Mouse (Mus musculus) kidney, embryonic 14.5 days (tissue): Measurements from ENCODE around the gene Mthfd2. TPM values are rescaled to one million over a fixed set of nuclear protein-coding genes. Genes with fewer than 3 reads are reported as not detected.

ENCODE experiments used
- ATAC-seq: fragments of 200-750 bp; cut with Nextera tagmentation; 2 replicates; pipeline ENCODE4 v1.8.0; 2017; ENCODE audit warnings: moderate number of reproducible peaks, mild to moderate bottlenecking, moderate TSS enrichment, moderate library complexity; ENCODE audit not compliant: low FRiP score, low TSS enrichment
- H3K27ac ChIP-seq: fragments of 300-500 bp; sonication (generic); 2 replicates; pipeline ENCODE4 v1.5.1; 2014; ENCODE audit warnings: low read depth, mild to moderate bottlenecking, low read length, moderate library complexity, mixed read lengths
- H3K27me3 ChIP-seq: fragments of 300-500 bp; sonication (generic); 2 replicates; pipeline ENCODE4 v1.6.1; 2014; ENCODE audit warnings: mild to moderate bottlenecking, low read length; ENCODE audit not compliant: control insufficient read depth, insufficient read depth
- H3K36me3 ChIP-seq: fragments of 300-500 bp; sonication (generic); 2 replicates; pipeline ENCODE4 v1.6.1; 2014; ENCODE audit warnings: low read length, mixed read lengths; ENCODE audit not compliant: control insufficient read depth, insufficient read depth
- H3K4me1 ChIP-seq: fragments of 300-500 bp; sonication (generic); 2 replicates; pipeline ENCODE4 v1.6.1; 2014; ENCODE audit warnings: low read length, mixed read lengths; ENCODE audit not compliant: control insufficient read depth, insufficient read depth
- H3K4me2 ChIP-seq: fragments of 300-500 bp; sonication (generic); replicated peaks from 2 replicates; pipeline ENCODE4 v1.6.1; 2014; ENCODE audit warnings: low read depth, mild to moderate bottlenecking, low read length
- H3K4me3 ChIP-seq: fragments of 300-500 bp; sonication (generic); 2 replicates; pipeline ENCODE4 v1.5.1; 2014; ENCODE audit warnings: mild to moderate bottlenecking, low read length
- H3K9ac ChIP-seq: fragments of 300-500 bp; sonication (generic); 2 replicates; pipeline ENCODE4 v1.6.1; 2014; ENCODE audit warnings: low read depth, mild to moderate bottlenecking, low read length, moderate library complexity
- H3K9me3 ChIP-seq: fragments of 300-500 bp; sonication (generic); 2 replicates; pipeline ENCODE4 v1.6.1; 2016; ENCODE audit warnings: low read length; ENCODE audit not compliant: control insufficient read depth
- WGBS: fragments of 180-500 bp; shearing (Covaris S2); extraction: QIAGEN DNeasy Blood & Tissue Kit; methylation state at CpG from one replicate; pipeline ENCODE4 v1.1.7; 2014; 5-methylcytosine and 5-hydroxymethylcytosine counted together
- polyA plus RNA-seq: library from polyadenylated mRNA; unstranded; fragments of >200 nt; fragmentation: Nextera tagmentation; extraction: Ambion mirVana; gene quantifications from 2 replicates; pipeline ENCODE4 v1.2.1, GENCODE M21; 2014

The Mthfd2 gene
- polyA plus RNA-seq, 1 experiment from 2014 or later, result 50.8 TPM

DNA sequence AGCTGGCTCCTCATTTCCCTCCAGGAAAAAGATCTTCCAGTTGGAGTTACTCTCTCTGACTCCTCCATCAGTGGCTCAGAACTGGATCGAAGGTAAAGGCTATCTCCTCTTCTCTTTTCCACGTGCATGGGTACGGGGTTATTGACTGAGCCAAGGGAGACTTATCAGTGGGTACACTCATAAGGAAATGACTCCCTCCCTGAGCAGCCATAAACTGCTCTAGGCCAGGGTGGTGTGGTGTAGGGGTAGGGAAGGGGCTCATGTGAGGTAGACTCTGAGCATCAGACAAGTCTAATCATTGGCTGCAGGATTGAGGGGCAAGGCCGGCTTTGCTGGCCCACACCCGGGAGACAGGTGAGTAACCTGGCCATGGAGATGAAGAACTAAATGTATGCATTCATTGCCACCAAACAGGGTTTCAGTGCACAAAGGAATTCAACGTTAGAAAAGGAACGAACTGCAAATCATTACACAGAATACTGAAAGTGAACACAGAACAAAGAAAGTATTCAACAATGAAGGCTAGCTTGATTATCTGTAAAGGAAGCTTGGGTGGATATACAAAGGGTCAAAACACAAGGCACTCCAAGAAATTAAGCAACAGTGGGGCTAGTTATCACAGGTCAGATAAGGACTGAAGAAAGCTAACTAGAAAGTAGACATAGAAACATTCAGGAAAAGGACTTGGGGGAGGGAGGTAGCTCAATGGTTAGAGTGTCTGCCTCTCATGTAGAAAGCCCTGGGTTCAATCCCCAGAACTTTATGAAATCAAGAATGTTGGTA is 25.1 kb downstream of the Mthfd2 start:
- no peaks in the 10 kb centered on the region for H3K4me1 ChIP-seq
- no peak overlapping the region for H3K27ac ChIP-seq
- no peaks in the 10 kb centered on the region for H3K9me3 ChIP-seq
- no peak for ATAC-seq
- H3K27me3 ChIP-seq, result no peaks in the 10 kb centered on the region
- H3K4me3 ChIP-seq, result no peak overlapping the region
- H3K36me3 ChIP-seq, result peaks cover 9% of the 10 kb centered on the region
- H3K4me2 ChIP-seq, result no peak overlapping the region
- H3K9ac ChIP-seq, result no peak overlapping the region
- 79% methylated on average over 7 of the region's 7 CpGs for WGBS

DNA sequence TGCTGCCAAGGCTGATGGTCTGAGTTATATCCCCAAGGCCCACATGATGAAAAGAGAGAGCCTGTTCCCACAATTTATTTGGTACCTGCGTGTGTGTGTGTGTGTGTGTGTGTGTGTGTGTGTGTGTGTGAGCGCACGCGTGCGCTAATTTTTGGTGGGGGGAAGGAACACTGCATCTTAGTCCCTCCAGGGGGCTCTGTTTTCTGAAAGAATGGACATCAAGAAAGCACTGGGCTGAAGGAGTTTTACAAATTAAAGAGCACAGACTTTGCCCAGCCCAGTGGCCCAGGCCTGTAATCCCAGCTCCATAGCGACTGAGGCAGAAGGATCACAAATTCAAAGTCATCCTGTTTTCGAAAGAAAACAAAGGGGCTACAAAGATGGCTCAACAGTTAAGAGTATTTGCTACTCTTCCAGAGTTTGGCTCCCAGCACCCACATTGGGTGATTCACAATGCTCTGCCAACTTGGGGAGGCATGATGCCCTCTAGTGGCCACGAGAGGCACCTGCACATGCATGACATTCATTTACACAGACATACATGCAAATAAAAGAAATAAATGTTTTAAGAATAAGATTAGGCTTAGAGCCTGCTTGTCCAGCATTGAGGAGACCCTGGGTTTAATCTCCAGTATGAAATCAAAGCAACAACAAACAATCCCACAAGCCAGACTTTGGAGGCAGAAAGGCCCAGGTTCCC is 45.3 kb downstream of the Mthfd2 start:
- ATAC-seq, result no peak
- Histone ChIP-seq H3K9ac (no peak overlapping the region), H3K27me3 (no peaks in the 10 kb centered on the region), H3K36me3 (no peaks in the 10 kb centered on the region), H3K9me3 (no peaks in the 10 kb centered on the region), H3K27ac (no peak overlapping the region), H3K4me2 (no peak overlapping the region), H3K4me3 (no peak overlapping the region), H3K4me1 (no peaks in the 10 kb centered on the region)
- 79% methylated on average over 8 of the region's 8 CpGs for WGBS

DNA sequence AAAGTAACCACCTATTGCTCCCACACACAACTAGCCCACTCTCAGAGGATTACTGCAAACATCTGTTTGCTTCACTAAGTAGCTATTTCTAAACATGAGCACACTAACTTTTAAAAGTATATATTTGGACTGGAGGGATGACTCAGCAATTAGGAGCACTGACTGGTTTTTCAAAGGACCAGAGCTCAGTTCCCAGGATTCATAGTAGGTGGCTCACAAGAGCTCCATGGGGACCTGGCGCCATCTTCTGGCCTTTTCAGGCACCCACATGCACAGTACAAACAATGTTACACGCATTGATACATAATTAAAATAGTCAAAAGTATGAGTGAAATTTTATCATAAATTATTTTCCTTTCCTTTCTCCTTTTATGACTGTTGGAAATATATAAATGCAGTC is 46.8 kb downstream of the Mthfd2 start:
- H3K36me3 ChIP-seq, result no peaks in the 10 kb centered on the region
- no peak overlapping the region for H3K27ac ChIP-seq
- WGBS, result 38% methylated on average over 2 of the region's 2 CpGs
- no peaks in the 10 kb centered on the region for H3K4me1 ChIP-seq
- no peaks in the 10 kb centered on the region for H3K9me3 ChIP-seq
- ATAC-seq, result no peak
- no peak overlapping the region for H3K9ac ChIP-seq
- no peaks in the 10 kb centered on the region for H3K27me3 ChIP-seq
- no peak overlapping the region for H3K4me3 ChIP-seq
- H3K4me2 ChIP-seq, result no peak overlapping the region

GRCm38 (mm10) chr6:83277151-83277550 is 48.6 kb downstream of the Mthfd2 start:
- 71% methylated on average over 13 of the region's 13 CpGs for WGBS
- H3K4me3 ChIP-seq, result no peak overlapping the region
- H3K27me3 ChIP-seq, result no peaks in the 10 kb centered on the region
- no peaks in the 10 kb centered on the region for H3K36me3 ChIP-seq
- ATAC-seq, result no peak
- no peaks in the 10 kb centered on the region for H3K4me1 ChIP-seq
- no peak overlapping the region for H3K9ac ChIP-seq
- no peak overlapping the region for H3K4me2 ChIP-seq
- no peaks in the 10 kb centered on the region for H3K9me3 ChIP-seq
- no peak overlapping the region for H3K27ac ChIP-seq

- no peaks in the 10 kb centered on the region for H3K27me3 ChIP-seq
- H3K4me2 ChIP-seq, result no peak overlapping the region
- no peak overlapping the region for H3K9ac ChIP-seq
- H3K9me3 ChIP-seq, result no peaks in the 10 kb centered on the region
- no peaks in the 10 kb centered on the region for H3K36me3 ChIP-seq
- no peaks in the 10 kb centered on the region for H3K4me1 ChIP-seq
- 89% methylated on average over 11 of the region's 11 CpGs for WGBS
- no peak overlapping the region for H3K4me3 ChIP-seq
- ATAC-seq, result no peak
- no peak overlapping the region for H3K27ac ChIP-seq
Observed at GRCm38 (mm10) chr6:83273733-83274132, 52.0 kb downstream of the Mthfd2 start.

DNA sequence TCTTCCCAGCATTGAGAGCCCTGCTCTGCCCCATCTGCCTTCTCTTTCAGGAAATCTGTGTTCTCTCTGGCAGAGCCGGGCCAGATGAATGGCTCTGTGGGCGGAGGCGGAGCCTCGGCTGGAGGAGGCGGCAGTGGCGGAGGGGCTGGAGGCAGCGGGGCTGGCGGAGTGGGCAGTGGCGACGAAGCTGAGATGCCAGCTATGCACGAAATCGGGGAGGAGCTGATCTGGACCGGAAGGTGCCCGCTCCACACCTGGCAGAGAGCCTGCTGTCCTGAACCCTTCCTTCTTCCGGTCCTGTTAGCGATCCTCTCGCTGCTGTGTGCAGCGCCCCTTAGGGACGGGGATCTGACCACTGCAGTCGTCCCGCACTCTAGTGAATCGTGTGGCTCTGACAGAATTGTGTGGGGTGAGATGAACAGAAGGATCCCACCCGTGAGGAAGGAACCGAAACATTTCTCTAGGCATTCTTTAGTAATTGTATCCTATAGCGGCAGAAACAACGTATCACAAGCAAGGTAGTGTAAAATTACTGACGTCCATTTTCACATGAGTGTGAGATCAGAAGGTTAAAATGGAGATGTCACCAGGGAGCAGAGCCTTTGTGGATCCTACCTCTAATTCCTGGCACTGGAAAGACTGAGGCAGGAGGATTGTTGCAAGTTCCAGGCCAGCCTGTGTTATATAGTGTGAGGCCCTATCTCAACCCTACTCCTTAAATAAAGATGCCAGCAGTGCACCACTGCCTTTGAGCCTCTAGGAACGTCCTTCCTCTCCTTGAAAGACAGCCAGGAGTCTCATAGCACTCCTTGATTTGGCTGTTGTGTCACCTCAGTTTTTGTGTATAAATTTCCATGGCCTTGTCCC is 57.3 kb downstream of the Mthfd2 start:
- H3K27ac ChIP-seq, result peak overlapping the region; percentile 33; the same call in 1 of the 2 replicates
- no peaks in the 10 kb centered on the region for H3K36me3 ChIP-seq
- no peaks in the 10 kb centered on the region for H3K27me3 ChIP-seq
- H3K9me3 ChIP-seq, result no peaks in the 10 kb centered on the region
- peak; percentile 94 for ATAC-seq
- no peaks in the 10 kb centered on the region; the same call in 1 of the 2 replicates for H3K4me1 ChIP-seq
- H3K9ac ChIP-seq, result peak overlapping the region; percentile 53; the same call in 1 of the 2 replicates
- peak overlapping the region; percentile 48 for H3K4me3 ChIP-seq
- peak overlapping the region; percentile 46 for H3K4me2 ChIP-seq
- WGBS, result 1% methylated on average over 28 of the region's 28 CpGs

DNA sequence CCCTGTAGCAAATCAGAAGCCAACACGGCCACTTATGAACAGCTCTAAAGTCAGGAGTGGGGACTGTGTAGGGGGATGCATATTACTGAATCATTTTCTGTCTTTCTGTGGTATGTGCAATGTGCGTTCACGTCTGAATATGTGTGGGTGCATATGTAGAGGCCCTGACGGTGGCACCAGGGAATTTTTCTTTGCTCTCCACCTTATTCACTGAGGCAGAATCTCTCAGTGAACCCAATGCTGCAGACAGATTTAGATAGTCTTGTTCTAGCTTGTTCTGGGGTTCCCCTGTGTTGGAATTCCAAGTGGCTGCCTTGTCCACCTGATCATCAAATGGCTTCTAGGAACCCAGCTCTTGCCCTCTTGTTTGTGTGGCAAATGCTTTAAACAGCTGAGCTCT is 58.1 kb downstream of the Mthfd2 start:
- Histone ChIP-seq H3K27me3 (no peaks in the 10 kb centered on the region), H3K36me3 (no peaks in the 10 kb centered on the region), H3K4me1 (no peaks in the 10 kb centered on the region; the same call in 1 of the 2 replicates), H3K4me3 (peak overlapping the region; percentile 48), H3K9ac (peak overlapping the region; percentile 18; the same call in 1 of the 2 replicates), H3K9me3 (no peaks in the 10 kb centered on the region), H3K27ac (no peak overlapping the region), H3K4me2 (peak overlapping the region; percentile 46)
- 80% methylated on average over 4 of the region's 4 CpGs for WGBS
- no peak for ATAC-seq

- 91% methylated on average over 4 of the region's 4 CpGs for WGBS
- Histone ChIP-seq H3K4me1 (no peaks in the 10 kb centered on the region; the same call in 1 of the 2 replicates), H3K4me2 (no peak overlapping the region), H3K36me3 (no peaks in the 10 kb centered on the region), H3K27me3 (no peaks in the 10 kb centered on the region), H3K27ac (no peak overlapping the region), H3K9me3 (no peaks in the 10 kb centered on the region), H3K9ac (no peak overlapping the region), H3K4me3 (no peak overlapping the region)
- ATAC-seq, result no peak
Observed at GRCm38 (mm10) chr6:83265653-83266052, 60.1 kb downstream of the Mthfd2 start.
